Mouse (Mus musculus): ENCODE results near the gene Ssh2.

Ssh2 gene

DNA sequence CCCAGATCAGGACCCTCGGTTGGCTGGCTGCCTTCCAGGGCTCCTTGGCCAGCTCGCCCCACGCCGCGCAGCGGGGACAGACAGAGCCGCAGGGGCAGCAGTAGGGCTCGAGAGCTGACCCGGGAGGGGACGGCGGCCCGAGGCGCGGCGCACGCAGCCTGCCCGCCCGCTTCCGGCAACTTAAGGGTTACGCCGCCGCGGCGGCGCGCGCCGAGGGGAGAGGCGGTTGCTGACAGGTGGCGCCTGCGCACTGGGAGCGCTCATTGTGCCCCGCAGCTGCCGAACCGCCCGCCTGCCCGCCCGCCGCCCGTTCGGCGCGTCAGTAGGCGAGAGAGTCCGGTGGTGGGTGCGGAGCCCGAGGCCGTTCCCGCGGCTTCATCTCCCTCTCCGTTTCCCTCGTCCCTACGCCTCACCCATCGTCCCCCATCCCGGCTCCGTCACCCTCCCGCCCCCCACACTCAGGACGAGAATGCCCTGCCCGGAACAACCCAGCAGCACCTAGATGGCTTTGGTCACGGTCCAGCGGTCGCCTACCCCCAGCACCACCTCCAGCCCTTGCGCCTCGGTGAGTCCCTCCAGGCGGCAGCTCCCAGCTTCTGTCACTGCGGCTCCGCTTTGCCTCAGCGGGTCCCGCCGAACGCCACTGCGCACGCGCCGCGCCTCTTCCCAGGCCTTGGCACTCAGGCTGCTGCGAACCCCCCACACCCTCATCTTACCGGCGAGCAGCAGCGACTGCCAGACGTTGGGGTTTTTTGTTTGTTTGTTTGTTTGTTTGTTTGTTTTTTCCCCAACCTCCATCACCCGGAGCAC lies at the start of gene Ssh2:
Gene Ssh2, plus strand, starts transcription at position 337 of the 810 bp plus-strand sequence.
- DNase-seq: peak; percentile 85 to 92

DNA sequence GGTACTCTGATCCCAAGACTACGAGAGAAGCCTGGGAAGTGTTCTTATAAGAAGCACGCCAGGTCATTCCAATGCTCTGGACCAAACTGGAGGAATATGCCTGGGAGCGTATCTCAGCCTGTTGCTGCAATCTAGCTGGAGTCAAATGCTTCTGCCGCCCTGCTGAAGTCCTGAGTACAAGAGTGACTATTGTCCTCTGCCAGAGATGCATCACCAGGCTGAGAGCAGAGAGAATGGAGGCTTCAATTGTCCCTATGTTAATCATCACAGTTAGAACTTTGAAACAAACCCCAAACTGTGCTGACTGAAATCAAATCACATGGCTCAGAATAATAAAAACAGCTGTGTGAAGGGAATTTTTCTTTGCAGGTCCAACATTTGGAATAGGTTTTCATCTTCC lies 42.4 kb upstream of the Ssh2 start:
- DNase-seq: no peak

DNA sequence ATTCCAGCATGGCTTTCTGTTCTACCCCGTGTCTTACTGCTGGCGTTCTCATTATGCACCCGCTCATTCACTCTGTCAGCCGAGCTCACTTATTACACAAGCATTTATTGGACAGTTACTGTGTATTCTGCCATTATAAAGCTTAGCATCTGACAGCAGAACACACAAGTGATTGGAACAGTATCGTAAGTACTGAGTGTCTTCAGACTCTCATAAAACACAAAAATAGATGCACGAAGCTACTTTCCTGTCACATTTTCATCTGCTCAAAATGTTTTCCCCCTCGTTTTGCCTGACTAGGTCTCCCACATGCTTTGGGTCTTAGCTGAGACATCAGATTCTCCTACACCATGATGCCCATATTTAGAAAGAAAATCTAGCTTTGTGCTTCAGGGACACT lies 41.6 kb upstream of the Ssh2 start:
- no peak for DNase-seq

- no peak for DNase-seq
Observed at GRCm38 (mm10) chr11:77179771-77180170, 36.3 kb upstream of the Ssh2 start.

DNA sequence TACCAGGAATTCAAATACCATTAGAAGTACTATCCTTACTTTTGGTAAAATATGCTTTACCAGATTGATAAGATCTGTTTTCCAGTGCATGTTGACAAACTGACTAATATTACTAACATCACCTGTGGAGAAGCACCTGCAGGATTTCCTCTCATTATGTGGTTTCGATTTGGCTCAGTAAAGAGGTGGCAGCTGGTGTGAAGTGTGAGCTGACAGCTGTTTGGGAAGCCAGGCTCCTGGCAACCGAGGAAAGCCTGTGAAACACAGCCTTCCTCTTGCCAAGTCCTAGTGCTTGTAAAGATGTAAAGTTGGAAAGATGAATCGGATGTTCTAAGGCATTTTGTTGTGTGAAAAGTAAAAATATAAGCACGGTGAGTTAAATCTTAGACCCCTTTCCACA lies 35.2 kb upstream of the Ssh2 start:
- DNase-seq: no peak

DNA sequence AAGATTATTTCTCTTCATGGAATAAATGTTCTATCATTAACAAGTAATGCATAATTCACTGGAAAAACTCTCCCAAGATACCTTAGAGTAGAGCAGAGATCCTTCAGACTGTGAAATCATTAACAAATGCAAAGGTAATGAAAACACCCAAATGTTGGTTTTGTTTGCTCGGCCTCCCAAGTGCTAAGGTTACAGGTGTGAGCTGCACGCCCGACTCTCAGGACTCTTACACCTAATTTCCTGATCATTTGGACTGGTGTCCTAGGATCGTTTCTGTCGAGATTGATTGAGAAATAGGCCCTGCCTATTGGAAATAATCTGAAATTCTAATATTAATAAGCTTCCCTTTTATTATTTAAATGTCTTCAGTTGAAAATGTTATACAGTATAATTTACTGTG lies 34.6 kb upstream of the Ssh2 start:
- DNase-seq: peak in 1 of 2 experiments; percentile 11

DNA sequence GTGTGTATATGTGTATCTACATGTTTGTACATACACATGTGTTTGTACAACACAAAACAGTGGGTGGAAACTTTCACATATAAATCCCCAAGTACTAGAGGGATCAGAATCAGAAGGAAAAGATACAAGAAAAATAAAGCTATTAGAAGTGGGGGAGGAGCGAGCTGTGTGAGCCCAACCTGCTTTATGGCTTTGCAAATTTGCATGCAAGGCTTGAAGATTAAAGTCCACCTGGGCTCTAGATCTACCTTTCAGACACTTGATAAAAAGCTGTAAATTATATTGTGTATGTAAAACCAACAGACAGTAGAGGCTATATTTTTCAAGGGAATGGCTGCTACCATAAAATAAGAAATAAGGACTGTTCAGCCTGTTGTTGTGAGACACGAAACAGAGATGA lies 34.0 kb upstream of the Ssh2 start:
- DNase-seq: peak in 1 of 2 experiments; percentile 27

DNA sequence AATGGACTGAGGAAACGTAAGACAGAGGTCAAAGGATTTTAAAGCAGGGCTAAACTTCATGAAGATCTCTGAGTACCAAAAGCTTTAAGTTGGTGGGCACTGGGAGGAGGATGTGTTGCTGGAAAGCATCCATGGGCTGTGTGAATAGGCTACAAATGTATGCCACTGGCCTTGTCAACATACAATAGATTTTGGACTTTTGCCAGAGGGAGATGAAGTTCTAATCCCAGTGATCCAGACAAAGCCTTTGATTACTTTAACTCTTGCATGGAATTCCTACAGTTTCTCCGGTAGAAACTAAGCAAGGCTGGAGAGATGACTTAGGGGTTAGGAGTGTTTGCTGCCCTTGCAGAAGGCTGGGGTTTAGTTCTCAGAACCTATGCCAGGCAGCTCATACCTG lies 33.5 kb upstream of the Ssh2 start:
- DNase-seq: no peak

GRCm38 (mm10) chr11:77184926-77185325 lies 31.2 kb upstream of the Ssh2 start:
- no peak for DNase-seq

DNA sequence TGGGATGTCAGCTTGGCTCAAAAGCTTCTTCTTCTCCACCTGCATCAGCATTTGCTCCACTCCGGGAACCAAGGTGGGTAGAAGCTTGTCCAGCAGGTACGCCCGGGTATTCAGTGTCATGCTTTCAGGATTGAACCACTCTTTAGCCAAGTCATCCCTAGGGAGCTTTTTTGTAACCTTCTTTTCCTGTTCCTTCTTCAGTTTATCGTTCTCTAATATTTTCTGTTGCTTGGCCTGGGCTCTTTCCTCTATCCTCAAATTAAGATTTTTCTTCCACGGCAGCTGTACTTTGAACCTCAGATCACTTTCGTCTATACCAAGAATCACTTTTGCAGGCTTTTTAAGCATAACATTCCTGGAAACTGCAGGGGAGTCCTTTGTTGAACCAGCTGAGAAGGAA lies 27.2 kb upstream of the Ssh2 start, which contains the start of gene Efcab5:
Gene Efcab5, minus strand, starts transcription at position 101 of the 400 bp plus-strand sequence.
- DNase-seq: no peak

DNA sequence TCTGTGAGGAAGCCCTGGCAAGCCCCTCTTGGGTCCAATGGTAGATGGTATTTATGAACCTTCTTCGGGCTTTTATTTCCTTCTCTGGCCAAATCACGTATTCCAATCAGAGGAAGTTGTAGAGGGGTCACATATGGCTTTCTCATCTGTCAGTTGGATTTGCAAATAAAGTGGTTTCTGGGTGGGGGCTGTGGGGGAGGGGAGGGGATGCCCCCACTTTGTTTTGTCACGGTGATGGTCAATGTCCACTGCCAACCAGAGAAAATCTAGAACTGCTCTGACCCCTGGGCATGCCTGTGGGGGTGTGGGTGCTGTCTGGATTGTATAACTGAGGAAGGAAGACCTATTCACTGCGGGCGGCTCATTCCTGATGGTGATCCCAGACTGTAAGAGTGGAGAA lies 22.7 kb upstream of the Ssh2 start:
- DNase-seq: no peak

- DNase-seq: peak; percentile 48 to 68
Observed at GRCm38 (mm10) chr11:77193941-77194553, 22.0 kb upstream of the Ssh2 start.

GRCm38 (mm10) chr11:77194762-77195161 lies 21.3 kb upstream of the Ssh2 start:
- DNase-seq: no peak

DNA sequence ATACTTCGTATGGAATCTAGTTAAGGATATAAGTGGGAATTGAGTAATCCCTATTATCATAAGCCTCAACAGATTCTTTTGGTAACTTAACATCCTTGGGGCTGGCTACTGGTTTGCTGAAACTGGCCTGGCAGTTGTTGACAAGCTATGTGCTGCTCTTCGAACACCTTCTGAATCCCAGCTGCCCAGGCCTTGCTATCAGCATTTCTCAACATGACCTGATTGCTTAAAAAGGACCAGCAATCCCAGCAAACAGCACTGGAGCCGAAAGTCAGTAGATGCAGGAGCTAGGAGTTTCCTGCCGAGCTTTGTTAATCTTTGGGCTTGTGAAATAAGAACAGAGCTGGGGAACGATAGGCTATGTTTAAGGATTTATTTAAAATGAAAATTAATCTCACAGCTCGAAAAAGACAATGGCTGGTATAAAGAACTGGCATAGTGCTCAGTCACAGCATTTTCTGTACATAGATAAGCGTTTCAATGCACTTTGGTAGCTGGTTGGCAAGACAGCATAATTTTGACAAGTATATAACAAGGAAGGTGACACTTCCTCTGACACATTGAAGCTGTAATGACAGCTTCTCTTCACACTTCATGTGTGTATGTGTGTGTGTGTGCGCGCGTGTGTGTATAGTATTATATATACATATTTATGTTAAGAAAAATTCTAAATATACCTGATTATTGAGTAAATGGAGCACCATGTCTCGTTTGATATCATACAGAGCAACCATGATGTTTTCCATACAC lies 20.6 kb upstream of the Ssh2 start:
- peak in 1 of 2 experiments; percentile 6 for DNase-seq

DNA sequence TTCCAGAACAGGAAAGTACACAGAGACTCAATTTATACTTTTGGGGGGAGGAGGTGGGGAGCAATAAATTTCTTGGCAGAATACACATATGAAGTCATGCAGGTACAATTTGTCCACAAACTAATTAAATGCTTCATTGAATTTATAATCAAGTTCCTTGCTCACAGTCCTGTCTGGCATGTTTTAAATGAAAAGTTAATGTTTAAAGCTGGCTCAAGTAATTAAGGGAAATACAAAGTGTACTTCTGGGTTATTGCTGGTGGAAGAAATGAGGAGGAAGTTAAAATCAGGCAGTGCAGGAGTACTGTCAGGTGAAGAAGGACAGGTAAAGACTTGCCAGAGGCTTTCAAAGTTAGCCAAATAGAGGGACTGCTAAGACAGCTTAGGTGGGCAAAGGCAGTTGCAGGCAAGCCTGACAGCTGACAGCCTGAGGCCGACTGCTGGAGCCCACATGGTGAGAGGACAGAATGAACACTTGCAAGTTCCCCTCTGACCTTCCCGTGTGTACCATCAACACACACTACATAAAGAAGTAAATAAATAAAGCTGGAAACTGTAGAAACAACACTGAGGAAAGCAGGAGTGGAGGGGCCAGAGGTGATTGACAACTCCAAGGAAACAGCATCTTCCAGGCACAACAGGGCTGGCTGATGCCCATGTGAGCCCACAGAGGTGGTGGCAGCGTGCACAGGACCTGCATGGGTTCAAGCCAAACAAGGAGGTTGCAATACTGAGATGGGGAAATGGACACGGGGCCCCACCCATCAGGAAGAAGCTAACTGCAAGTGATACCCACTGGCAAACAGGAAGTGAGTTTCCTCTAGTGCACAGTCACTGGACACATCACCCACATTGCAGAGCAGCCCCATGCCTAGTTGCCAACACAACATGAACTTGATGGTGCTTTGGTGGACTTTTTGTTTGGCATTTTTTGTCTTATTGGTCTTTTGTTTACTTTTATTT lies 19.6 kb upstream of the Ssh2 start:
- DNase-seq: peak; percentile 35 to 66

DNA sequence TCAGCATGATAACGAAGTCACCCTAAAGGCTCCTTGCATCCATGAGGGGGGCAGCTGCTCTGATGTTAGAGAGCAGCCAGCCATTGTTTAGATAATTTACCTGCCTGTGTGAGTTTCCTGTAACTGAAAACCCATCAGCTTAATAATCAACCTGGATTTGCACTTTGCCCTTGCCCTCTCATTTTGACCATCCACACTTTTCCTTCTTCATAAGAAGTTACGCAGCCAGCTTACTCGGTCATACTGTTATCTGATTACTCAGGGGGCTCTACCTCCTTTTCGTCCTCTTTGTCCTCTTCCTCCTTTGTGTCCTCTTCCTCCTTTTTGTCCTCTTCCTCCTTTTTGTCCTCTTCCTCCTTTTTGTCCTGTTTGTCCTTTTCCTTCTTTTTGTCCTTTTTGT lies 16.5 kb upstream of the Ssh2 start:
- DNase-seq: peak; percentile 67 to 82

DNA sequence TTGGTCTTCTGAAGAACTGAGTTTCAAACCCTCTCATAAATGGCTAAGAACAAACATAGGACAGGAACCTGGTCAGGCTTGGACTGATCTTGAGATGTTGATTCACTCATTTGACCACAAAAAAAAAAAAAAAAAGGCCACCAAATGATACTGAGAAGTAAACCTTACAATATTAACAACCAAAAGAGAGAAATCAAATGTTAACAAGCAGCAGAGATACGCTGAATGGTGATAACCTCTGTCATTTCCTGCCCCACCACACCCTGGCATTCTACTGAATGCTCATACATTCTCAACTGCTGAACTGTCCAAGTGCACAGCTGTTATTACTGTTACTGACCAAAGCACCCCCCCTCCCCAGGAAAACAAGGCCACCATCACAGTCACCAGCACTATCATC lies 15.4 kb upstream of the Ssh2 start:
- DNase-seq: no peak

DNA sequence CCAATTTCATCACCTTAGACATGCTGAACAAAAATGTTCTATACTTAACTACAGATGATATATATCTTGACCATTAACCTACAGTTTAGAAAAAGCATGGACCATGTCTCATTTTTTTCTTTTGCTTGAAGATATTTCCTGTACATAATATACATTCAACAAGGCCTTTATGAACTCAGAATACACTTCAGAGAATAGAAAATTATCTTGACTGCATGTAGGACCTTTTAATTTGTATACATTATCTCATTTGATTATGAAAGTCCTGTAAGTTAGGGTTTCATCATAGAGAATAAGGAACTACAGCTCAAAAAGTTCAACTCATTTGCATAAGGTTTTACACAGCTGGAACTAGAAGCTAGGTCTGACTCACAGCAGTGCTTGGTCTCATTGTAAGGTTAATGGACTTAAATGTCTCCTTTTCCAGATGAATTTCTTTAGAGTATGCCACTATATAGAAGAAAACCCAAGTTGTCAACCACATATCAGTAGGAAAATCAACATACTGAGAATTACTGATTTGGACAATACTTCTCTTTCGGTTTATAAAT lies 1.9 kb upstream of the Ssh2 start:
- DNase-seq: no peak

DNA sequence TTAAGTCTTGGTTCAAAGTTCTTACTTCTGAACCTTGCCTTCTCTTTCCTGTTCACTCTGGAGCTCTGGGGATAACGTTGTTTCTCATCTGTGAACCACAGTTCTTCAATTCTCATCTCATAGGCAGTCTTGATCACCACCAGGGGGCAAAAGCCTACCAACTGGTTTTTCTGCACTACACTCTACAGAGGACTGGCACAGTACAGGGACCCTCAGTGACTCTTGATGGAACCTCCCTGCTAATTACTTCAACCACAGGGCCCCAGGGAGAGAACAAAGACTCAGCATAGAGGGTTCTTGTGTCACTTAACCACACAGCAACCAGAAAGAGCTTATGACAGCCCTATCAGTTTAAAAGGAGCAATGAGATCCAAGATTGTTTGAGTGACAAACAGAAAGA lies 1.3 kb upstream of the Ssh2 start:
- peak; percentile 78 to 87 for DNase-seq

GRCm38 (mm10) chr11:77215483-77215882 lies 604 bp upstream of the Ssh2 start:
- DNase-seq: no peak

DNA sequence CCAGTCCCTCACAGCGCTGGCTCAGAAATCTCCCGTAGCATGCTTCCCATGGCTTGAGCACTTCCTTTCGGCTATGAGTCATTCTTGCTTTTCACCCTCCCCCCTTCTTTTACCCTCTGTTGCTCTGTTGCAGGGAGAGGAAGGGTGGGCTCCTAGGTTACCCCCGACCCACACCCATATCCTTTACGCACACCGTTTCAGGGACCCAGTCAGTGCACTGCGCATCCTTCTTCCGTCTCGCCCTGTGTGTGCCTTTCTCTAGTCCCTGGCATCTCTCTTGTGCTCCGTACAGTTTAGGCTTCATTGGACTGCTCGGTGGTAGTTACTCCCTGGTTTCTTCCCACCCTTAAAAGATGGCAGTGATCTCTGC lies 659 bp downstream of the Ssh2 start:
- peak in 1 of 2 experiments; percentile 19 for DNase-seq

DNA sequence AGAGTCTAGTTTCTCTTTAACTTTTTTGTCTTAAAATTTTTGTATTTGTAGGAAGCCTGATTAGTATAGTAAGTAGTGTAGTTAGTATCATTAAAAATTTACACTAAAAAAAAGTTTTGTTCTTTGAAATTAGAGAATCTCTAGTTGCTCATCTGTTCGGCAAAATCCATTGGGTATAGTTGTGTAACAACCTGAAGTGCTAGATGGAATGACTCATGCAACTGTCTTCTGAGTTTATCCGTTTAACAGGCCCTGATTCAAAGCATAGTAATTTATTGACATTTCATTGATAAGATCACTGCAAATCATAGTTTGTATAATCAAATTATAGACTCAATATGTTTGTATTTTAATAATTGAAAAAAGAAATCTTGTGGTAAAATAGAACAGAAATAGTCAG lies 14.7 kb downstream of the Ssh2 start:
- no peak for DNase-seq

All from kidney, postnatal 36 days (tissue).